Mouse (Mus musculus) C2C12 (cell line): ENCODE results near the gene Dtd1.

ENCODE experiments used
- CEBPB ChIP-seq: IDR thresholded peaks from one replicate; pipeline ENCODE4 v1.6.1; 2011; ENCODE audit warnings: low read depth, mild to moderate bottlenecking, control low read depth, moderate library complexity
- CTCF ChIP-seq: IDR thresholded peaks from one replicate; pipeline ENCODE4 v1.5.1; 2011; ENCODE audit not compliant: control insufficient read depth, insufficient read depth, insufficient read length
- MAX ChIP-seq: IDR thresholded peaks from one replicate; pipeline ENCODE4 v1.6.1; 2011; ENCODE audit warnings: mild to moderate bottlenecking, control low read depth
- MYOD1 ChIP-seq: IDR thresholded peaks from one replicate; pipeline ENCODE4 v1.6.1; 2011; ENCODE audit warnings: low read depth; ENCODE audit not compliant: control insufficient read depth, insufficient read length
- MYOG ChIP-seq: IDR thresholded peaks from one replicate; pipeline ENCODE4 v1.6.1; 2011; ENCODE audit not compliant: control insufficient read depth, insufficient read length; ENCODE audit errors: extremely low read depth
- USF1 ChIP-seq: IDR thresholded peaks from one replicate; pipeline ENCODE4 v1.6.1; 2011; ENCODE audit warnings: low read depth, mild to moderate bottlenecking, control low read depth, moderate library complexity

GRCm38 (mm10) chr2:144652841-144653240 is 53.1 kb downstream of the Dtd1 start:
- no peak for TF ChIP-seq MAX
- TF ChIP-seq USF1, result no peak
- TF ChIP-seq MYOD1, result no peak
- TF ChIP-seq CTCF, result no peak
- TF ChIP-seq MYOG, result no peak
- no peak for TF ChIP-seq CEBPB
